Mouse (Mus musculus) small intestine, adult 2 months (tissue): ENCODE data around the gene Lamb3. TPM values are rescaled to one million over a fixed set of nuclear protein-coding genes. Genes with fewer than 3 reads are reported as not detected.

Experiments used
- H3K27ac ChIP-seq: fragments of 200-500 bp; 2 replicates; pipeline ENCODE4 v1.5.1; 2012; ENCODE audit warnings: low read depth, low read length, control low read depth, inconsistent platforms; ENCODE audit not compliant: insufficient read depth
- H3K27me3 ChIP-seq: fragments of 200-500 bp; 2 replicates; pipeline ENCODE4 v1.6.1; 2012; ENCODE audit warnings: mild to moderate bottlenecking, moderate library complexity, low read length, inconsistent platforms; ENCODE audit not compliant: control insufficient read depth, insufficient read depth
- H3K36me3 ChIP-seq: fragments of 200-500 bp; 2 replicates; pipeline ENCODE4 v1.6.1; 2012; ENCODE audit warnings: mild to moderate bottlenecking, low read length, control low read depth, inconsistent platforms; ENCODE audit not compliant: control insufficient read depth, insufficient read depth
- H3K4me1 ChIP-seq: fragments of 200-500 bp; 2 replicates; pipeline ENCODE4 v1.6.1; 2012; ENCODE audit warnings: low read length, inconsistent platforms, mixed read lengths; ENCODE audit not compliant: control insufficient read depth, insufficient read depth, insufficient read length
- H3K4me3 ChIP-seq: fragments of 200-500 bp; 2 replicates; pipeline ENCODE4 v1.5.1; 2012; ENCODE audit warnings: low read depth, mild to moderate bottlenecking, control low read depth, inconsistent platforms, low read length, moderate library complexity
- CTCF ChIP-seq: fragments of 200-500 bp; IDR thresholded peaks from 2 replicates; pipeline ENCODE4 v1.5.1; 2012; ENCODE audit warnings: low read depth, mild to moderate bottlenecking, control low read depth, inconsistent platforms, low read length, moderate library complexity, mixed read lengths; ENCODE audit not compliant: insufficient replicate concordance, insufficient read length; ENCODE audit errors: extremely low read depth
- POLR2A ChIP-seq: fragments of 200-500 bp; IDR thresholded peaks from 2 replicates; pipeline ENCODE4 v1.6.1; 2012; ENCODE audit warnings: low read depth, mild to moderate bottlenecking, control low read depth, inconsistent platforms, low read length, moderate library complexity
- WGBS: fragments of 180-500 bp; shearing (Covaris S2); methylation state at CpG from one replicate; pipeline ENCODE4 v1.1.7; 2018; 5-methylcytosine and 5-hydroxymethylcytosine counted together
- polyA plus RNA-seq: library from polyadenylated mRNA; depleted of rRNA; stranded (reverse); fragments of >200 nt; gene quantifications from 2 replicates; pipeline ENCODE4 v1.2.3, GENCODE M21; 2012

Lamb3 gene
- polyA plus RNA-seq, 1 experiment, result 21.7 TPM

DNA sequence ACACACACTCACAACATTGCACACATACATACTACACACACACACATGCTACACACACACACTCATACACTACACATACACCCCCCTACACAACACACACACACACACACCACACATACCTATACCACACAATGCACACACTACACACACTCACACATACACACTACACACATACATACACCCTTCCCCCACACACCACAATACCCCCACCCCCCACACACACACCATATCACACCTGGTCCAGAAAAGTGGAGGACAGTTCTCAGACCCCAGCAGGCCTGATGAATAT, 48.7 kb downstream of the Lamb3 start:
- H3K4me3 ChIP-seq, result no peak overlapping the region
- H3K4me1 ChIP-seq, result no peaks in the 10 kb centered on the region
- H3K27ac ChIP-seq, result no peak overlapping the region
- no peak for TF ChIP-seq CTCF
- no peak for TF ChIP-seq POLR2A
- H3K27me3 ChIP-seq, result no peaks in the 10 kb centered on the region
- no peaks in the 10 kb centered on the region for H3K36me3 ChIP-seq

DNA sequence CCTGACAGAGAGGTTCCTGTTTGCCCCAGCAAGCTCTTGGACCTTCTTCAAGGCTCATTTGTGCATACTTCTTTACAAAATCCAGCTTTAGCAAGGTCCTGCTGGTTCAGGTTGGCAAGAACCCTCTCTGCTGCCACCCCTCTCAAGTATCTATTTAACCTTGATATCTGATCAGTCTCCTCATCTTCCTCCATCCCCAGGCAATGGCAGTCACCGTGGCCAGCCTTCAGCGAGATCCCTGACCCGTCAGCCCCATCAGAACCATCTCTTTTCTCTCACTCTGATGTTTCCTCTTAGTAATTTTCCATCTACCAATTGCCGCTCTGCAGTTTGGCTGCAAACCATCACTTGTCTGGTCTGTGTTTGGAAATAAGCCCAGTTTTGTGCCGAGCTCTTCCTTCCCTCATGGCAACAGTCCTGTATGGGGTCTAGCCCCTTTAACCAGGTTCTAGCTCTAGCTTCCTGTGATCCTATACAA, 49.2 kb downstream of the Lamb3 start:
- Histone ChIP-seq H3K36me3 (no peaks in the 10 kb centered on the region), H3K4me3 (no peak overlapping the region), H3K4me1 (no peaks in the 10 kb centered on the region), H3K27ac (no peak overlapping the region), H3K27me3 (no peaks in the 10 kb centered on the region)
- 45% methylated on average over 5 of the region's 5 CpGs for WGBS
- TF ChIP-seq CTCF, result no peak
- TF ChIP-seq POLR2A, result no peak

- 82% methylated on average over 9 of the region's 9 CpGs for WGBS
- no peaks in the 10 kb centered on the region for H3K4me1 ChIP-seq
- H3K27ac ChIP-seq, result no peak overlapping the region
- H3K27me3 ChIP-seq, result no peaks in the 10 kb centered on the region
- H3K4me3 ChIP-seq, result no peak overlapping the region
- no peak for TF ChIP-seq CTCF
- TF ChIP-seq POLR2A, result no peak
- H3K36me3 ChIP-seq, result no peaks in the 10 kb centered on the region
These were observed 52.1 kb downstream of the Lamb3 start for GRCm38 (mm10) chr1:193259559-193259958.

- Histone ChIP-seq H3K4me1 (no peaks in the 10 kb centered on the region), H3K36me3 (no peaks in the 10 kb centered on the region), H3K27me3 (no peaks in the 10 kb centered on the region), H3K4me3 (no peak overlapping the region), H3K27ac (peak overlapping the region; percentile 28; the same call in 1 of the 2 replicates)
- 73% methylated on average over 7 of the region's 7 CpGs for WGBS
- TF ChIP-seq CTCF (no peak), POLR2A (no peak)
These were observed 54.5 kb downstream of the Lamb3 start for GRCm38 (mm10) chr1:193261897-193262548.

GRCm38 (mm10) chr1:193263026-193263907, 55.8 kb downstream of the Lamb3 start:
- WGBS, result 77% methylated on average over 8 of the region's 8 CpGs
- Histone ChIP-seq H3K4me1 (no peaks in the 10 kb centered on the region), H3K36me3 (no peaks in the 10 kb centered on the region), H3K27ac (no peak overlapping the region), H3K4me3 (no peak overlapping the region), H3K27me3 (no peaks in the 10 kb centered on the region)
- TF ChIP-seq POLR2A (no peak), CTCF (no peak)

DNA sequence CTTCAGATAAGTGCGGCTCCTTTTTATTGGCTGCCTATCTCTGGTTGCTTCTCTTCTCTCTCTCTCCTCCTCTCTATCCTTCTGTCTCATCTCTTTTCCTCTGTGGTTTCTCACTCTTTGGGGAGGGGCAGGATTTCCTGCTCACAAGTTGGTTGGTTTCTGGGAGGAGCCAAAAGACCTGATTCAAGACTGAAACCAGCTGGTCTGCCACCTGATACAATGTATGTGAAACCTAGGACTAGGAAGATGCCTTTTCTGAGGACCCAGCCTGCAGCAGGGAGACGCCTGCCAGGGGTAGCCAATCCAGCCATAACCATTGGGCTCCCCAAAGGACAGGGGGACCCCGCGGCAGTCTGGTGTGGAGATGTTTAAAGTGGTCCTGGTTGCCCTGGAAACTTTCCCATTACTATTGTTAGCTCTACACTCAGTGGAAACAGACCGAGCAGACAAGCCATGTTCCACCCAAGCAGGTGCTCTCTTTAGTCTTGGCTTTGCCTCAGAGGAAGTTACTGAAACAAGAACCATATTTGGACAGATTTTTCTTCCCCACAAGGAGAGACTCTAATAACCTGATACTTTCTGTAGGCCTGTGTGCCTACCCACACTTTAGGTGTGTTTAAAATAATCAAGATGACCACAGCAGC, 56.6 kb downstream of the Lamb3 start, which contains the start of gene Hsd11b1:
Hsd11b1 (minus strand) TSS at position 121 of the 644 bp plus-strand sequence.
- Histone ChIP-seq H3K4me3 (no peak within 1 kb of the TSS), H3K27me3 (no peaks in the 10 kb centered on the region), H3K27ac (0 out of 2 replicates have a peak within 1 kb of the TSS, but pooled peaks have one; percentile 54), H3K4me1 (no peaks in the 10 kb centered on the region), H3K36me3 (no peaks in the 10 kb centered on the region)
- TF ChIP-seq CTCF (no peak), POLR2A (no peak)
- 68% methylated on average over 5 of the region's 5 CpGs for WGBS

- Histone ChIP-seq H3K4me3 (no peak overlapping the region), H3K27ac (no peak overlapping the region), H3K4me1 (no peaks in the 10 kb centered on the region), H3K27me3 (no peaks in the 10 kb centered on the region), H3K36me3 (no peaks in the 10 kb centered on the region)
- TF ChIP-seq POLR2A (no peak), CTCF (no peak)
These were observed 58.2 kb downstream of the Lamb3 start for GRCm38 (mm10) chr1:193265734-193266133.
